Mouse (Mus musculus) CH12.LX (cell line): ENCODE measurements at regions not wholly inside any gene's neighbourhood (a gene's known extent, or its start where the extent isn't known, plus 50 kb on each side); places are given as distances from the start of the nearest gene placed in this dataset.

Experiments
- DNase-seq: peaks from one replicate; pipeline ENCODE4 v3.0.0-alpha.2; 2013; ENCODE audit errors: extremely low read depth
- H3K27ac ChIP-seq: 2 replicates; pipeline ENCODE4 v1.5.1; 2012; ENCODE audit warnings: low read depth, mild to moderate bottlenecking, control low read depth, moderate library complexity; ENCODE audit not compliant: insufficient read depth
- H3K27me3 ChIP-seq: replicated peaks from 2 replicates; pipeline ENCODE3; 2012; ENCODE audit warnings: inconsistent platforms
- H3K36me3 ChIP-seq, 2 experiments: replicated peaks in 1 of 2; 2 replicates each; pipeline versions ENCODE3 to v1.6.1; 2012; ENCODE audit warnings: inconsistent platforms in 1 of 2, low read length in 1 of 2, mild to moderate bottlenecking in 1 of 2, mixed read lengths in 1 of 2, moderate library complexity in 1 of 2; ENCODE audit not compliant: control insufficient read depth in 1 of 2, insufficient read depth in 1 of 2
- H3K4me1 ChIP-seq, 2 experiments: 2 replicates each; pipeline ENCODE4 v1.6.1; 2012; ENCODE audit warnings: inconsistent platforms in 1 of 2, moderate library complexity in 1 of 2; ENCODE audit not compliant: insufficient read depth in 2 of 2, control insufficient read depth in 1 of 2
- H3K4me2 ChIP-seq: 2 replicates; pipeline ENCODE4 v1.6.1; 2012; ENCODE audit warnings: low read depth, mild to moderate bottlenecking, control low read depth; ENCODE audit not compliant: poor library complexity, insufficient read depth, severe bottlenecking
- H3K4me3 ChIP-seq, 3 experiments: fragments of 150-350 bp in 1 of 3; sonication (generic) in 1 of 3; replicated peaks in 1 of 3; 2 replicates each; pipeline versions ENCODE3 to v1.5.1; 2011 to 2012; ENCODE audit warnings: low read depth in 2 of 3, low read length in 2 of 3, mild to moderate bottlenecking in 2 of 3, moderate library complexity in 2 of 3, control low read depth in 1 of 3, improper control_type of control experiment in 1 of 3, inconsistent platforms in 1 of 3, mixed read lengths in 1 of 3; ENCODE audit not compliant: poor library complexity in 1 of 3
- H3K79me2 ChIP-seq: replicated peaks from 2 replicates; pipeline ENCODE4 v1.6.1; 2012; ENCODE audit warnings: mild to moderate bottlenecking, moderate library complexity; ENCODE audit not compliant: control insufficient read depth, poor library complexity, insufficient read depth, severe bottlenecking; ENCODE audit errors: extremely low read depth
- H3K9ac ChIP-seq: 2 replicates; pipeline ENCODE4 v1.6.1; 2012; ENCODE audit warnings: low read depth, mild to moderate bottlenecking, control low read depth, moderate library complexity; ENCODE audit not compliant: insufficient read depth
- H3K9me3 ChIP-seq: replicated peaks from 2 replicates; pipeline ENCODE3; 2012; ENCODE audit warnings: low read length, inconsistent platforms, mixed read lengths
- BHLHE40 ChIP-seq: IDR thresholded peaks from 2 replicates; pipeline ENCODE4 v1.6.1; 2011; ENCODE audit warnings: mild to moderate bottlenecking, low read depth, low read length, improper control_type of control experiment
- CHD1 ChIP-seq: IDR thresholded peaks from 2 replicates; pipeline ENCODE4 v1.6.1; 2012; ENCODE audit warnings: low read depth, low read length, improper control_type of control experiment, inconsistent platforms
- CHD2 ChIP-seq: IDR thresholded peaks from 2 replicates; pipeline ENCODE4 v1.6.1; 2011; ENCODE audit warnings: low read length, improper control_type of control experiment
- ELF1 ChIP-seq: IDR thresholded peaks from 2 replicates; pipeline ENCODE4 v1.6.1; 2014; ENCODE audit warnings: low read depth, mild to moderate bottlenecking, inconsistent platforms, low read length, improper control_type of control experiment
- GABPA ChIP-seq: IDR thresholded peaks from 2 replicates; pipeline ENCODE4 v1.6.1; 2012; ENCODE audit warnings: low read depth, low read length, improper control_type of control experiment, inconsistent platforms; ENCODE audit not compliant: insufficient replicate concordance
- HCFC1 ChIP-seq: IDR thresholded peaks from 2 replicates; pipeline ENCODE4 v1.6.1; 2012; ENCODE audit warnings: low read depth, mild to moderate bottlenecking, inconsistent platforms, low read length, improper control_type of control experiment
- IRF4 ChIP-seq: IDR thresholded peaks from 2 replicates; pipeline ENCODE4 v1.6.1; 2014; ENCODE audit warnings: low read depth, mild to moderate bottlenecking, inconsistent platforms, low read length, improper control_type of control experiment
- JUN ChIP-seq: IDR thresholded peaks from 2 replicates; pipeline ENCODE4 v1.6.1; 2011; ENCODE audit warnings: low read depth, mild to moderate bottlenecking, low read length, improper control_type of control experiment, moderate library complexity; ENCODE audit not compliant: insufficient read depth
- KAT2A ChIP-seq: IDR thresholded peaks from 2 replicates; pipeline ENCODE4 v1.6.1; 2012; ENCODE audit warnings: low read length, improper control_type of control experiment, inconsistent platforms; ENCODE audit not compliant: insufficient replicate concordance
- MAX ChIP-seq: IDR thresholded peaks from 2 replicates; pipeline ENCODE4 v1.6.1; 2011; ENCODE audit warnings: low read length, improper control_type of control experiment
- MXI1 ChIP-seq: IDR thresholded peaks from 2 replicates; pipeline ENCODE4 v1.6.1; 2011; ENCODE audit warnings: mild to moderate bottlenecking, low read depth, low read length, improper control_type of control experiment
- MYC ChIP-seq: IDR thresholded peaks from 2 replicates; pipeline ENCODE4 v1.6.1; 2011; ENCODE audit warnings: low read depth, mild to moderate bottlenecking, improper control_type of control experiment, low read length
- NELFE ChIP-seq: IDR thresholded peaks from 2 replicates; pipeline ENCODE4 v1.6.1; 2011; ENCODE audit warnings: low read depth, low read length, improper control_type of control experiment
- NRF1 ChIP-seq: IDR thresholded peaks from 2 replicates; pipeline ENCODE4 v1.6.1; 2014; ENCODE audit warnings: low read depth, mild to moderate bottlenecking, inconsistent platforms, low read length, improper control_type of control experiment, moderate library complexity
- POLR2A ChIP-seq: IDR thresholded peaks from 2 replicates; pipeline ENCODE4 v1.6.1; 2011; ENCODE audit warnings: low read depth, mild to moderate bottlenecking, improper control_type of control experiment, low read length
- POLR2AphosphoS2 ChIP-seq: IDR thresholded peaks from 2 replicates; pipeline ENCODE4 v1.6.1; 2011; ENCODE audit warnings: low read depth, low read length, improper control_type of control experiment
- RAD21 ChIP-seq: IDR thresholded peaks from 2 replicates; pipeline ENCODE4 v1.6.1; 2011; ENCODE audit warnings: low read depth, mild to moderate bottlenecking, low read length, improper control_type of control experiment, moderate library complexity
- SIN3A ChIP-seq: IDR thresholded peaks from 2 replicates; pipeline ENCODE4 v1.6.1; 2012; ENCODE audit warnings: low read length, improper control_type of control experiment, inconsistent platforms
- SMC3 ChIP-seq: IDR thresholded peaks from 2 replicates; pipeline ENCODE4 v1.6.1; 2011; ENCODE audit warnings: low read depth, low read length, improper control_type of control experiment
- UBTF ChIP-seq: IDR thresholded peaks from 2 replicates; pipeline ENCODE4 v1.6.1; 2012; ENCODE audit warnings: low read depth, mild to moderate bottlenecking, inconsistent platforms, low read length, improper control_type of control experiment, moderate library complexity
- ZC3H11A ChIP-seq: IDR thresholded peaks from 2 replicates; pipeline ENCODE4 v1.6.1; 2012; ENCODE audit warnings: low read depth, mild to moderate bottlenecking, inconsistent platforms, low read length, improper control_type of control experiment
- ZKSCAN1 ChIP-seq: IDR thresholded peaks from 2 replicates; pipeline ENCODE4 v1.6.1; 2012; ENCODE audit warnings: low read depth, inconsistent platforms, low read length, improper control_type of control experiment, borderline replicate concordance
- dilution Hi-C: fragments of 300-500 bp; cut with MboI; formaldehyde crosslinking; loops from 2 replicates; pipeline ENCODE4 v1.14.3; 2020; ENCODE audit warnings: low sequenced_read_pairs; ENCODE audit not compliant: extremely low pct_unique_long_range_greater_than_20kb, extremely low pct_ligation_motif_present
- in situ Hi-C: fragments of 300-500 bp; cut with MboI; formaldehyde crosslinking; loops from 3 replicates; pipeline ENCODE4 v1.14.3; 2019; ENCODE audit warnings: low sequenced_read_pairs, low pct_ligation_motif_present, low pct_unique_long_range_greater_than_20kb, mixed read lengths

DNA sequence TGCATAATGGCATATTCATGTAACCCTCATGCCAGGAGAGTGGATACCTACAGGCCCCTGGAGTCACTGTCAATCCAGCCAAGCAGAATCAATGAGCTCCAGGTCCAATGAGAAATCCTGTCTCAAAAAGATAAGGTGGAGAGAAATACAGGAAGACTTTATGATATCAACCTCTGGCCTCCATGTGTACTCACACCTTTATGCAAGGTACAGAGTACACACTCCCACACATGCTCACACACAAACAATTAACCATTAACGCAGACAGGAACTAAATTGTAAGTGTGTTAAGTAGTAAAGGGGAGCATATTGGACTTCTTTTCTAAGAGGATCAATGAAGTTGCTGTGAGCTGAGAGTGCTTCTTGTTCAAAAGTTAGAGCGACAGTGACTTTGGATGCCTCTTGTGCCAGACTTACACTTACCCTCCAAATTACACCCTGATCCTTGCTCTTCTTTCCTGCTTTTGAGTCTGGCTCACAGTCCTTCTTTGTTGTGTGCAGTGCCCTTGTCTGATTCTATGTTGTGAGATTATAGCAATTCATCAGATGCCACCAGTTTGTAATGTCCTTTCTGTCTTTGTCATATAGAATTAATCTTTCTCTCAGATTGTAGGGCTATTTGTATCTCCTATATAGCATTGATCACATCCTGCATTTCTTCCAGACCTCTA is 153.5 kb downstream of the Dnajb9 start:
- Histone ChIP-seq H3K4me2 (no peak overlapping the region), H3K4me3 (no peak overlapping the region), H3K27ac (no peak overlapping the region), H3K9ac (no peak overlapping the region), H3K9me3 (no peaks in the 10 kb centered on the region), H3K4me1 (no peaks in the 10 kb centered on the region), H3K27me3 (no peaks in the 10 kb centered on the region), H3K79me2 (no peaks in the 10 kb centered on the region), H3K36me3 (no peaks in the 10 kb centered on the region)
- no peak for TF ChIP-seq MYC
- dilution Hi-C loops, result no loop called here
- in situ Hi-C loops, result no loop called here
- no peak for DNase-seq

DNA sequence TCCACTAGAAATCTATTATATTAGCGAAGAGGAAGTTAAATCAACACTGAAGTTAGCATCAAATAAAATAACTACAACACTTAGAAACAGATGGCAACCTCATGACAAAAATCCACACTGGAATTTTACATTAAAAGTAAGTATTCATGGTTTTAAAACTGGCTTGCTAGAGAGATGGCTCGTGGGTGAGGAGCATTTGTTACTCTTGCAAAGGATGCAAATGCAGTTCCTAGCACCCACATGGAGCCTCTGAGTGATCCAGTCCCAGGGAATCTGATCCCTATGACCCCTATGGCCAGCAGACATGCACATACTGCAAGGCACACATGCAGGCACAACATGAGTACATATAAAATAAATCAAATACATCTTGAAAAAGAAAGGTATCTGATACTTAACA is 164.3 kb downstream of the Dnajb9 start:
- TF ChIP-seq JUN (no peak), MYC (no peak), POLR2AphosphoS2 (no peak), ELF1 (no peak), ZKSCAN1 (no peak), MXI1 (no peak), ZC3H11A (no peak), CHD1 (no peak)
- in situ Hi-C loops, result no loop called here
- no peaks in the 10 kb centered on the region for H3K36me3 ChIP-seq
- dilution Hi-C loops, result no loop called here
- H3K9ac ChIP-seq, result no peak overlapping the region
- no peaks in the 10 kb centered on the region for H3K4me1 ChIP-seq
- H3K4me2 ChIP-seq, result no peak overlapping the region
- DNase-seq, result no peak
- no peaks in the 10 kb centered on the region for H3K9me3 ChIP-seq
- H3K79me2 ChIP-seq, result no peaks in the 10 kb centered on the region
- no peak overlapping the region for H3K4me3 ChIP-seq
- H3K27me3 ChIP-seq, result no peaks in the 10 kb centered on the region
- no peak overlapping the region for H3K27ac ChIP-seq

DNA sequence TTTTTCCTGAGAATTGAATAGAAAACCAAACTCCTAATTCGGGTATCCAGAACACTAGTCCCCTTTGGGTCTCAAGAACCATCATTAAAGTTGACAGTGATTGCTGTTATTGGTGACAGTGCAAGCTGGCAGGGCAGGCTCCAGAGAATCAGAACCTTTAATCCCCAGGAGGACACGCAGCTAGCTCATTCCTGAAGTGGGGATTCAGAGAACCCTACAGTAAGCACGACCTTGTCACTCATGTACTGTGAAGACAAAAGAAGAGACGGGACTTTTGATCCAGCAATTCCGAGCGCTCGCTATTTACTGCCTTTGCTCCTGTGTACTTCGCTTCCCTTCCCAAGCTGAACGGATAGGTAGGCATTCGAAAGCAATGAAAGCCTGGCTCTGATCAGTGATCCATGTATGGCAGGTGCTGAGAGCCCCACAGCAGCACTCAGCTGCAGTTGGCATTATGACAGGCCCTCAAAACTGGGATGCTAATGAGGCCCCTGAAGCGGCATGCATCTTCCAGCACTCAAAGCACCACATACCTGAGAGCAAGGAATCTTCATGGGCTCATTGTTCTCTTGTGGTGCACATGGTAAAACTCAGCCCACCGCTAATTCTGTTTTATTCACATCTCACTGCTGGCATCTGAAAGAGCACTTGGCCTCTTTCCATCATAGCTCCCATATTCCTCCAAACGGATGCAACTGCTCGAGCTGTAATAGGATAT is 165.6 kb downstream of the Dnajb9 start:
- TF ChIP-seq UBTF (no peak), SMC3 (no peak), HCFC1 (no peak), POLR2A (no peak), IRF4 (no peak), JUN (no peak), GABPA (no peak), NRF1 (no peak), NELFE (no peak), CHD1 (no peak), MAX (no peak), CHD2 (no peak), SIN3A (no peak), RAD21 (no peak), KAT2A (no peak), ZC3H11A (no peak), BHLHE40 (no peak)
- H3K9me3 ChIP-seq, result no peaks in the 10 kb centered on the region
- no peaks in the 10 kb centered on the region for H3K27me3 ChIP-seq
- dilution Hi-C loops, result no loop called here
- no peak overlapping the region for H3K4me2 ChIP-seq
- no peak for DNase-seq
- H3K79me2 ChIP-seq, result no peaks in the 10 kb centered on the region
- H3K4me1 ChIP-seq, result no peaks in the 10 kb centered on the region
- H3K27ac ChIP-seq, result no peak overlapping the region
- no peak overlapping the region for H3K4me3 ChIP-seq
- in situ Hi-C loops, result no loop called here
- no peak overlapping the region for H3K9ac ChIP-seq
- H3K36me3 ChIP-seq, result no peaks in the 10 kb centered on the region
